Mouse (Mus musculus) myocyte (in vitro differentiated cells): Measurements from ENCODE around the gene Tmem87a. TPM values are rescaled to one million over a fixed set of nuclear protein-coding genes. Genes with fewer than 3 reads are reported as not detected.

ENCODE experiments used
- H3K27me3 ChIP-seq: one replicate; pipeline ENCODE4 v1.6.1; 2011; ENCODE audit not compliant: control insufficient read depth, insufficient read depth, insufficient read length
- H3K36me3 ChIP-seq: one replicate; pipeline ENCODE4 v1.6.1; 2011; ENCODE audit not compliant: control insufficient read depth, insufficient read depth
- H3K4me2 ChIP-seq: one replicate; pipeline ENCODE4 v1.6.1; 2011; ENCODE audit warnings: low read depth, control low read depth
- H3K4me3 ChIP-seq: one replicate; pipeline ENCODE4 v1.5.1; 2011; ENCODE audit warnings: mild to moderate bottlenecking, control low read depth, moderate library complexity
- H3K79me2 ChIP-seq: one replicate; pipeline ENCODE4 v1.6.1; 2011; ENCODE audit not compliant: control insufficient read depth, insufficient read depth
- H3ac ChIP-seq: one replicate; pipeline ENCODE4 v1.6.1; 2011; ENCODE audit not compliant: control insufficient read depth, insufficient read length
- CEBPB ChIP-seq: IDR thresholded peaks from 2 replicates; pipeline ENCODE4 v1.6.1; 2011; ENCODE audit warnings: mild to moderate bottlenecking, moderate library complexity; ENCODE audit not compliant: poor library complexity, insufficient read depth, severe bottlenecking
- E2F4 ChIP-seq: IDR thresholded peaks from one replicate; pipeline ENCODE4 v1.6.1; 2011; ENCODE audit warnings: mild to moderate bottlenecking, control low read depth, moderate library complexity; ENCODE audit not compliant: insufficient read depth
- MAX ChIP-seq: IDR thresholded peaks from one replicate; pipeline ENCODE4 v1.6.1; 2011; ENCODE audit warnings: low read depth, mild to moderate bottlenecking, control low read depth
- MYOD1 ChIP-seq, 3 experiments: IDR thresholded peaks; one replicate each; pipeline ENCODE4 v1.6.1; 2011; ENCODE audit warnings: control low read depth in 2 of 3, low read depth in 2 of 3, mild to moderate bottlenecking in 2 of 3, moderate library complexity in 1 of 3; ENCODE audit not compliant: insufficient read length in 2 of 3, control insufficient read depth in 1 of 3
- MYOG ChIP-seq, 3 experiments: IDR thresholded peaks; one replicate each; pipeline ENCODE4 v1.6.1; 2011; ENCODE audit warnings: control low read depth in 2 of 3, low read depth in 2 of 3, mild to moderate bottlenecking in 2 of 3; ENCODE audit not compliant: insufficient read length in 2 of 3, control insufficient read depth in 1 of 3, insufficient read depth in 1 of 3
- POLR2A ChIP-seq: IDR thresholded peaks from one replicate; pipeline ENCODE4 v1.6.1; 2011; ENCODE audit warnings: low read depth, mild to moderate bottlenecking, control low read depth, moderate library complexity; ENCODE audit not compliant: insufficient read length
- POLR2AphosphoS2 ChIP-seq: IDR thresholded peaks from one replicate; pipeline ENCODE4 v1.6.1; 2011; ENCODE audit warnings: low read depth, control low read depth; ENCODE audit not compliant: insufficient read length
- REST ChIP-seq: IDR thresholded peaks from one replicate; pipeline ENCODE4 v1.6.1; 2011; ENCODE audit warnings: mild to moderate bottlenecking, control low read depth, moderate library complexity; ENCODE audit not compliant: insufficient read depth, insufficient read length
- SRF ChIP-seq: IDR thresholded peaks from one replicate; pipeline ENCODE4 v1.6.1; 2011; ENCODE audit warnings: low read depth; ENCODE audit not compliant: control insufficient read depth, insufficient read length
- TCF12 ChIP-seq: IDR thresholded peaks from one replicate; pipeline ENCODE4 v1.6.1; 2011; ENCODE audit warnings: mild to moderate bottlenecking, control low read depth; ENCODE audit not compliant: poor library complexity, insufficient read depth, severe bottlenecking
- TCF3 ChIP-seq: IDR thresholded peaks from one replicate; pipeline ENCODE4 v1.6.1; 2011; ENCODE audit warnings: low read depth, control low read depth; ENCODE audit not compliant: insufficient read length
- USF1 ChIP-seq: IDR thresholded peaks from one replicate; pipeline ENCODE4 v1.6.1; 2011; ENCODE audit warnings: low read depth, mild to moderate bottlenecking, control low read depth, moderate library complexity
- polyA plus RNA-seq: library from polyadenylated mRNA; unstranded; fragments of >200 nt; fragmentation: generic; extraction: Trizol; gene quantifications from one replicate; pipeline ENCODE4 v1.2.1, GENCODE M21; 2012; ENCODE audit warnings: missing spikeins

The Tmem87a gene
- polyA plus RNA-seq, 1 experiment = 12.4 TPM

DNA sequence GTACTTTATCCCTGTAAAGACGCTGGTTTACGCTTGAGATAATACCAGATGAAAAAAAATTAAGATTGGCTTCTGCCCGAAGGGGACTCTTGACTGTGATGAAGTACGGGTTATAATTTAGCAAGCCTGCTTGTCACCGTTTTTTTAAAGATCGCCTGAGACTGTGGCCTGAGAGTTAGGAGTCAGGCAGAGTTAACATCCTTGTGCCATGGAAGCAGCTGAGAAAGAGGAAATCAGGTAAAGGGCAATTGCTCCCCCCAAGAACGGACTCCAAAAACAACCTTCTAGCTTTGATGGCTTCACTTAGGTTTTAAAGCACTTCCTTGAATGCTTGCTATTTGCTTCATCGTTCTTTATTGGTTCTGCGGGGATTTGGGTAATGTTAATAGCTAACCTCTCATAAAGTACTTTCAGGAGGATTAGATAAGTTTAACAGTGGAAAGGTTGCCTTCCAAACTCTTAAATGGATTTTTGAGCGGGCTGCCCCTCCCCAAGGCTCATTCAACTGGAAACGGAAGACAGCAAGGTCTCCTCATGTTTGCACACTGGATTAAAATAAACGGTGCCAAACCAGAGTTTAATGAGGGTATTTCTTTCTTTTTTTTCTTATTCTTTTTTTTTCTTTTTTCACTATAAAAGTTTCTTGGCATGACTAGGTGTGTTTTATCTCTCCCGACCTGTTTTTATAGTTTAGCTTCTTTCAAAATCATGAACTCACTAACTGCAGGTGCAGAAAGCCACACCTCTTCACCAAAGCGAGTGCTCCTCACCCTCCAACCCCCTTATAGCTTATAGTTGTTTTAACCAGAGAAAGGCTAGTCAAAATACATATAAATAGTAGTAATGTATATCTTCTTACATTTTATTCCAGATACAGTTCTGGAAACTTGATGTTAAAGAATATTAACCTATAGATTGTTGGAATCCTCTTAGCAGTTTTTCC lies 1.2 kb upstream of the Tmem87a start:
- peak overlapping the region; percentile 78 for H3K4me3 ChIP-seq
- peaks cover 6% of the 10 kb centered on the region for H3K36me3 ChIP-seq
- H3K4me2 ChIP-seq = peak overlapping the region; percentile 96
- peak overlapping the region; percentile 87 for H3ac ChIP-seq
- TF ChIP-seq USF1 = no peak
- TF ChIP-seq MAX = no peak
- TF ChIP-seq CEBPB = no peak
- no peak for TF ChIP-seq MYOG (IDR thresholded peaks at IDR 0.05; ENCODE audit: control insufficient read depth in 1 of 3, insufficient read depth in 1 of 3, insufficient read length in 2 of 3, low read depth in 2 of 3)
- no peak for TF ChIP-seq REST
- no peak for TF ChIP-seq TCF3
- no peak for TF ChIP-seq MYOD1 (IDR thresholded peaks at IDR 0.05; ENCODE audit: control insufficient read depth in 1 of 3, insufficient read length in 2 of 3, low read depth in 2 of 3)
- TF ChIP-seq TCF12 = no peak
- no peak for TF ChIP-seq E2F4
- no peak for TF ChIP-seq POLR2A
- no peak for TF ChIP-seq POLR2AphosphoS2
- TF ChIP-seq SRF = no peak
- H3K79me2 ChIP-seq = peaks cover 37% of the 10 kb centered on the region
- no peaks in the 10 kb centered on the region for H3K27me3 ChIP-seq

DNA sequence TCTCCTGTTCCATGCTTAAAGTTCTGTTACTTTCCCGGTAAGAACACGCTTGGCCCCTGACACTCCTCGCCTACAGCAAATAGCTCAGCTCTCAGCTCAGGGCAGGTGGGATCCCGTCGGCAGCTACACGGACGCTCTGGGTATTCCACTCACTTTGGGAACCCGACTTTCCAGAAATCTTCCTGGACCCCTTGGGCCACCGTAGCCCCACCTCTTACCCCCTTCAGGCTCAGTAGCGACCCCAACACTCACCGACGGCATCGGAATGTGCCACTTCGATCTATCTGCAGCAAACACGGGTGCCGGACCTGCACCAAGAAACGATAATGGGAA lies 294 bp downstream of the Tmem87a start, which contains the start of gene Ganc:
Gene Ganc (plus strand): TSS at position 244 of the 333 bp plus-strand sequence.
- TF ChIP-seq E2F4 = no peak
- no peak for TF ChIP-seq MAX
- no peak for TF ChIP-seq MYOD1 (IDR thresholded peaks at IDR 0.05; ENCODE audit: control insufficient read depth in 1 of 3, insufficient read length in 2 of 3, low read depth in 2 of 3)
- no peak for TF ChIP-seq REST
- H3K36me3 ChIP-seq = peaks cover 6% of the 10 kb centered on the region

DNA sequence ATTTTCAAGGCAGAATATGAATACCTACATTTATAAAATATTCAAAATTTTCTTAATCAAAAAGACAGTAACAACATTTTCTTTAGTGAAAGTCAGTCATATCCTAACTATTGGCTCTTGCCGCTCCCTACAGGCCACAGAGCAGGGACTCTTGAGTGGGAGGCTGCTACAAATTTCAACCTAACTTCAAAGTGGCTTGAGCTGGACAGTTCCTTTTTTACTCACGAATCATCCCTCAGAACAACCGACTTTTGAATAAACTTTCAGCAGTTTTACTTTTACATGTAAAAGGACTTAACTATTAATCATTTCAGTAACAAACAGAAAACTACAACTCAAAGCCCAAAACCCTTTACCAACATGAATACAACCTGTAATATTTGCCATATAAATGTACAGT lies 1.1 kb downstream of the Tmem87a start:
- peak overlapping the region; percentile 60 for H3K4me2 ChIP-seq
- peaks cover 6% of the 10 kb centered on the region for H3K36me3 ChIP-seq
- H3ac ChIP-seq = no peak overlapping the region
- peak overlapping the region; percentile 78 for H3K4me3 ChIP-seq
- peaks cover 54% of the 10 kb centered on the region for H3K79me2 ChIP-seq
- TF ChIP-seq REST = no peak
- TF ChIP-seq E2F4 = no peak
- no peak for TF ChIP-seq CEBPB
- TF ChIP-seq POLR2AphosphoS2 = no peak
- no peak for TF ChIP-seq USF1
- no peak for TF ChIP-seq TCF3
- no peak for TF ChIP-seq MYOD1 (IDR thresholded peaks at IDR 0.05; ENCODE audit: control insufficient read depth in 1 of 3, insufficient read length in 2 of 3, low read depth in 2 of 3)
- no peak for TF ChIP-seq MYOG (IDR thresholded peaks at IDR 0.05; ENCODE audit: control insufficient read depth in 1 of 3, insufficient read depth in 1 of 3, insufficient read length in 2 of 3, low read depth in 2 of 3)
- TF ChIP-seq POLR2A = no peak
- no peak for TF ChIP-seq SRF
- H3K27me3 ChIP-seq = no peaks in the 10 kb centered on the region

More for the DNA sequence above, 294 bp downstream of the Tmem87a start, which contains the start of gene Ganc:
- Histone ChIP-seq H3K4me2 (peak within 1 kb of the TSS; percentile 96), H3ac (peak within 1 kb of the TSS; percentile 87), H3K79me2 (peaks cover 47% of the 10 kb centered on the region), H3K4me3 (peak within 1 kb of the TSS; percentile 78), H3K27me3 (no peaks in the 10 kb centered on the region)

DNA sequence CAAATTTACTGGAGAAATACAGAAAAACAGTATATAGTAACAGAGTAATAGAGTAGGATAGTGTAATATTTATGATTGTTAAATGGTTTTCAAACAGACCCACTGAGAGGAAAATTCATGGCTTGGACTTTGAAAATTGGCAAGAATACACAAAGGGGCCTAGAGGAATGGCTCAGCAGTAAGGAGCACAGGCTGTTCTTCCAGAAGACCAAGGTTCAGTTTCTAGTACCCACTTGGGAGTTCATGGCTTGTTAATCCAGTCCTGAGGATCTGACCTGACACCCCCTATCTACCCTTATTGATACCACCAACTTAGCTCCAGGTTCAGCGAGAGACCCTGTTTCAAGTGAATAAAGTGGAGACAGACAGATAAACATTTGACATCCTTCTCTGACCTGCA lies 6.0 kb downstream of the Tmem87a start:
- no peak overlapping the region for H3ac ChIP-seq
- H3K36me3 ChIP-seq = peaks cover 36% of the 10 kb centered on the region

DNA sequence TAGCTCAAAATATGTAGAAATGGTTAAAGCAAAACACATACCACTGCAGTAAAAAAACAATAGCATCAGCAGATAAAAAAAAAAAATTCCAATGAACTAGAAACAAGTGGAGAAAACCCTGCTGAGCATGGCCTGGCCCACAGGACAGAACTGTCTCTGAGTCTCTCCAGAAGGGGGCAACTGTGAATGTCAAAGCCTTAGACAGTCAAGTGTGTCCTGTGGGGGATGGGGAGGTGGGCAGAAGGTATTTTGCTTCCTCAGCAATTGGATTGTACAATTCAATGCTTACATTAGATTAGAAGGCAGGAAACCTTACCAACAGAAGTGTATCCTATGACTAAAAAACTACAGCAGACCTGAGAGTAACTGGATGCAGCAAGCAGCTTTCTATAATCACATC lies 11.5 kb downstream of the Tmem87a start:
- Histone ChIP-seq H3K79me2 (no peaks in the 10 kb centered on the region), H3K27me3 (no peaks in the 10 kb centered on the region), H3ac (no peak overlapping the region), H3K4me3 (no peak overlapping the region), H3K4me2 (no peak overlapping the region), H3K36me3 (peaks cover 51% of the 10 kb centered on the region)
- TF ChIP-seq E2F4 (no peak), MYOD1 (IDR thresholded peaks at IDR 0.05; ENCODE audit: control insufficient read depth in 1 of 3, insufficient read length in 2 of 3, low read depth in 2 of 3) (no peak), POLR2AphosphoS2 (no peak), MAX (no peak), REST (no peak), CEBPB (no peak), USF1 (no peak), SRF (no peak), TCF3 (no peak), MYOG (IDR thresholded peaks at IDR 0.05; ENCODE audit: control insufficient read depth in 1 of 3, insufficient read depth in 1 of 3, insufficient read length in 2 of 3, low read depth in 2 of 3) (no peak), TCF12 (no peak), POLR2A (no peak)

More for the DNA sequence above, 6.0 kb downstream of the Tmem87a start:
- no peak overlapping the region for H3K4me3 ChIP-seq
- H3K79me2 ChIP-seq = peaks cover 49% of the 10 kb centered on the region
- H3K27me3 ChIP-seq = no peaks in the 10 kb centered on the region
- H3K4me2 ChIP-seq = no peak overlapping the region
- TF ChIP-seq POLR2A (no peak), MYOG (IDR thresholded peaks at IDR 0.05; ENCODE audit: control insufficient read depth in 1 of 3, insufficient read depth in 1 of 3, insufficient read length in 2 of 3, low read depth in 2 of 3) (no peak), USF1 (no peak), MYOD1 (IDR thresholded peaks at IDR 0.05; ENCODE audit: control insufficient read depth in 1 of 3, insufficient read length in 2 of 3, low read depth in 2 of 3) (no peak), CEBPB (no peak), TCF12 (no peak), MAX (no peak), E2F4 (no peak), TCF3 (no peak)
